Mouse (Mus musculus): Measurements from ENCODE around the gene Nkx2-5. TPM values are rescaled to one million over a fixed set of nuclear protein-coding genes. Genes with fewer than 3 reads are reported as not detected.

Nkx2-5 gene
- polyA plus RNA-seq, 1 experiment, result 11.4 TPM

DNA sequence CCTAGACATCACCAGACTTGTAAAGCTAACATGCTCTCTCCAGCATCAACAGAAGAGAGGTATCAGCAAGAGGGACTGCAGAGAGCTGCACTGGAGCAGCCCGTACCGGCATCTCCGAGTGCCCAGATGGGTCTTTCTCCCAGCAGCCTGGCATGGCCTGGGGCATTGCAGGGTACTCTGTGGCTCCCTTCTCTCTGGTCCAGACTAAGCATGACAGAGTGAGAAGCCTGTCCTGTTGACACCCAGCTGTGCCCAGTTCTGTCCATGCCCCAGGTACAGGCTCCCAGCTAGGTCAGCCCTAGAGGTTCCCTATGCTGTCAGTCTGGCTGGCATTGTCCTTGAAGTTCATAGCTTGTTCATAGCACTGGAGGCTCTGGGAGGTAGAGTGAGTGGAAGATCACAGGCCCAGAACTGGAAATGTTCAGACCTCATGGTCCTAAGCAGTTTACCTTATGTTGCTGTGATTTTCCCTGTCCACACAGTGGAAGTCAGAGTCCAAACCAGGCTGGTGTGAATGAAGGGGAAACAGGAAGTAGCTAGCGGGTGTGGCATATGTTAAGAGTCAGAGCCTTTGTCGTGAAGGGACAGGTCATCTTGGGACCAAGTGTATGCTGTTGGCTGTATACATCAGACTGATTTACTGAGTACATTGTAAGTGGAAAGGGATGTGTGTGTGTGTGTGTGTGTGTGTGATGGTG lies 51.6 kb downstream of the Nkx2-5 start:
- no peak overlapping the region for H3K27ac ChIP-seq (ENCODE audit: control insufficient read depth, insufficient read depth, low read length)
- TF ChIP-seq CTCF (IDR thresholded peaks at IDR 0.05; ENCODE audit: borderline replicate concordance, control insufficient read depth, extremely low read depth, insufficient read depth, low read length, poor library complexity), result no peak
- TF ChIP-seq POLR2A (IDR thresholded peaks at IDR 0.05; ENCODE audit: control insufficient read depth, extremely low read depth, insufficient read depth, low read length, poor library complexity), result no peak
- no peaks in the 10 kb centered on the region for H3K4me1 ChIP-seq (replicated peaks; ENCODE audit: control insufficient read depth, insufficient read depth, low read length)
- H3K27me3 ChIP-seq (ENCODE audit: control insufficient read depth, insufficient read depth, low read length), result no peaks in the 10 kb centered on the region
- 80% methylated on average over 5 of the region's 5 CpGs for WGBS
- peaks cover 33% of the 10 kb centered on the region for H3K36me3 ChIP-seq (ENCODE audit: control insufficient read depth, insufficient read depth, low read length)
- no peak overlapping the region for H3K4me3 ChIP-seq (ENCODE audit: control insufficient read depth, insufficient read depth, low read length)
- DNase-seq, result no peak

DNA sequence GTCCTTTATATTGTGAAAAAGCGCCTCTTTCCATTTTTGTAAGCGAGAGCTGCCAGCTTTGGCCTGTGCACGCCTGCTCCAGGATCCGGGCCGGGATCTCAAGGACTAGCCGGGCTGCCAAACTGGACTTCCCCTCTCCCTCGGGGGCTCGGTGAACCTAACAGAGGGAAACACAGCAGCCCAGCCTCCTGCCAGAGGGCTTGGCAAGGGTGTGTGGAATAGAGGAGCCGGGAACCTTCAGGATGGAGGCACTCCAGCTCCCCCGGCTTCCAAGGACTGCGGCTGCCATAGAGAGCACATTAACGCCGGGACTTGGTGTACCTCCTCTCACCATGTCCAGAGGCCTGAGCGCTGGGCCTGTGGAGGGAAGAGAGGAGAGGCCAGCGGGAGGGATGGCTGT lies 52.7 kb downstream of the Nkx2-5 start:
- H3K27me3 ChIP-seq (ENCODE audit: control insufficient read depth, insufficient read depth, low read length), result no peaks in the 10 kb centered on the region
- H3K27ac ChIP-seq (ENCODE audit: control insufficient read depth, insufficient read depth, low read length), result no peak overlapping the region
- 95% methylated on average over 15 of the region's 15 CpGs for WGBS
- TF ChIP-seq POLR2A (IDR thresholded peaks at IDR 0.05; ENCODE audit: control insufficient read depth, extremely low read depth, insufficient read depth, low read length, poor library complexity) (no peak), CTCF (IDR thresholded peaks at IDR 0.05; ENCODE audit: borderline replicate concordance, control insufficient read depth, extremely low read depth, insufficient read depth, low read length, poor library complexity) (no peak)
- no peak for DNase-seq
- H3K4me3 ChIP-seq (ENCODE audit: control insufficient read depth, insufficient read depth, low read length), result no peak overlapping the region
- peaks cover 33% of the 10 kb centered on the region for H3K36me3 ChIP-seq (ENCODE audit: control insufficient read depth, insufficient read depth, low read length)
- peaks cover under 1% of the 10 kb centered on the region; the same call in 1 of the 2 replicates for H3K4me1 ChIP-seq (replicated peaks; ENCODE audit: control insufficient read depth, insufficient read depth, low read length)

- H3K36me3 ChIP-seq (ENCODE audit: control insufficient read depth, insufficient read depth, low read length), result peaks cover 33% of the 10 kb centered on the region
- no peak for TF ChIP-seq POLR2A (IDR thresholded peaks at IDR 0.05; ENCODE audit: control insufficient read depth, extremely low read depth, insufficient read depth, low read length, poor library complexity)
- no peak for TF ChIP-seq CTCF (IDR thresholded peaks at IDR 0.05; ENCODE audit: borderline replicate concordance, control insufficient read depth, extremely low read depth, insufficient read depth, low read length, poor library complexity)
- peaks cover 5% of the 10 kb centered on the region for H3K4me1 ChIP-seq (replicated peaks; ENCODE audit: control insufficient read depth, insufficient read depth, low read length)
- no peak for DNase-seq
- no peaks in the 10 kb centered on the region for H3K27me3 ChIP-seq (ENCODE audit: control insufficient read depth, insufficient read depth, low read length)
- no peak overlapping the region for H3K27ac ChIP-seq (ENCODE audit: control insufficient read depth, insufficient read depth, low read length)
- 96% methylated on average over 7 of the region's 7 CpGs for WGBS
- H3K4me3 ChIP-seq (ENCODE audit: control insufficient read depth, insufficient read depth, low read length), result no peak overlapping the region
Observed at GRCm38 (mm10) chr17:26791580-26791979, 53.2 kb downstream of the Nkx2-5 start.

- no peaks in the 10 kb centered on the region for H3K27me3 ChIP-seq (ENCODE audit: control insufficient read depth, insufficient read depth, low read length)
- H3K4me3 ChIP-seq (ENCODE audit: control insufficient read depth, insufficient read depth, low read length), result no peak overlapping the region
- 91% methylated on average over 11 of the region's 11 CpGs for WGBS
- H3K4me1 ChIP-seq (replicated peaks; ENCODE audit: control insufficient read depth, insufficient read depth, low read length), result peaks cover 12% of the 10 kb centered on the region
- H3K36me3 ChIP-seq (ENCODE audit: control insufficient read depth, insufficient read depth, low read length), result peaks cover 33% of the 10 kb centered on the region
- no peak for DNase-seq
- no peak overlapping the region for H3K27ac ChIP-seq (ENCODE audit: control insufficient read depth, insufficient read depth, low read length)
- TF ChIP-seq CTCF (IDR thresholded peaks at IDR 0.05; ENCODE audit: borderline replicate concordance, control insufficient read depth, extremely low read depth, insufficient read depth, low read length, poor library complexity) (no peak), POLR2A (IDR thresholded peaks at IDR 0.05; ENCODE audit: control insufficient read depth, extremely low read depth, insufficient read depth, low read length, poor library complexity) (no peak)
Observed at GRCm38 (mm10) chr17:26790269-26791214, 54.3 kb downstream of the Nkx2-5 start.

DNA sequence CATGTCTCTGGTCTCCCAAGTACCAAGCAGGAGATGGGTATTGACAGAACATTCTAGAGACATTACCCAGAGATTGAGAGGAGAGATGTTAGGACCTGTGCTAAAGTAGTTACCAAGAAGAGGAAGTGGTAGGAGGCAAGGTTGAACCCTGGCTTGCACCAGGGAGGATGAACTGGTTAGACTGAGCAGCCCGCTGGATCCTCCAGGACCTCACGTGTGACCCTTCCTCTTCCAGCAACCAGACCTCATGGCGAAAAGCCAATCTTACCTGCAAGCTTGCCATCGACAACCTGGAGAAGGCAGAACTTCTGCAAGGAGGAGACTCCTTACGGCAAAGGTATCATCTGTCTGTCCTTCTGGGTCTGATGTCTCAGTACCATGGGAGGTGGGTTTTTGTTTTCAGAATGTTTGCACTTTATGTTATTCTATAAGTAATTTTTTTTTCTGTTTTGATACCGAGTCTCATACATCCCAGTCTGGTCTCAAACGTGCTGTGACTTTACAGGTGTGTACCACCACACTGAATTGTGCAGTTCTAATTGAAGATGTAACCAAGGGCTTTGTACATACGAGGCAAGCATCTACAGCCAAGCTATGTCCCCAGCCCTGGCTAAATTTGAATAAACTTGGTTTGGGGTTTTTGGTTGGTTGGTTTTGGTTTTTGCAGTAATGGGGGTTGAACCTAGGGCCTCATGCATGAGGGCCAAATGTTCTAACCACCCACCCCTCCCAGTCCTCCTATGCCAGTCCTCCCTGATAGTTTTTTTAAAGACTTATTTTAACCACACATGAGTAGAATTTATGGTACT lies 55.1 kb downstream of the Nkx2-5 start:
- no peak overlapping the region for H3K27ac ChIP-seq (ENCODE audit: control insufficient read depth, insufficient read depth, low read length)
- H3K4me3 ChIP-seq (ENCODE audit: control insufficient read depth, insufficient read depth, low read length), result no peak overlapping the region
- peaks cover 14% of the 10 kb centered on the region for H3K4me1 ChIP-seq (replicated peaks; ENCODE audit: control insufficient read depth, insufficient read depth, low read length)
- 92% methylated on average over 8 of the region's 8 CpGs for WGBS
- peaks cover 33% of the 10 kb centered on the region for H3K36me3 ChIP-seq (ENCODE audit: control insufficient read depth, insufficient read depth, low read length)
- TF ChIP-seq CTCF (IDR thresholded peaks at IDR 0.05; ENCODE audit: borderline replicate concordance, control insufficient read depth, extremely low read depth, insufficient read depth, low read length, poor library complexity) (no peak), POLR2A (IDR thresholded peaks at IDR 0.05; ENCODE audit: control insufficient read depth, extremely low read depth, insufficient read depth, low read length, poor library complexity) (no peak)
- no peaks in the 10 kb centered on the region for H3K27me3 ChIP-seq (ENCODE audit: control insufficient read depth, insufficient read depth, low read length)
- no peak for DNase-seq

DNA sequence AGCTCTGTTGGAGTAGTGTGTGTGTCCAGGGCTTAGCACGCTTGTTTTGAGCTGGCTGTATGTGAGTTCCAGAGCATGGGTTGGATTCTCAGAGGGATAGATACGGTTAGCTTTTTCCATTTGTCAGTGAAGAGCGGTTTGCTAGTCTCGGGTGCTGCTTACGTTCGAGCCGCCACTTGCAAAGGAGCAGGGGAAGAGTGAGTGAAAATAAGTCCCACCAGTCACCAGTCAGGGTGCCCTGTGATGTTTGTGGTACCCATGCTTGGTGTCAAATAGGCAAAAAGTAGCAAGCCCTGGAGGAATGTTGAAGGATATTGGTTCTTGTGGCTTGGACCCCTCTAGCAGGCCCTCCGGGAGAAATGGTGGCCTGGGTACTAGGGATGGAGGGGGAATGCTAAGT lies 55.8 kb downstream of the Nkx2-5 start:
- H3K4me1 ChIP-seq (replicated peaks; ENCODE audit: control insufficient read depth, insufficient read depth, low read length), result peaks cover 14% of the 10 kb centered on the region

More for the DNA sequence above, 55.8 kb downstream of the Nkx2-5 start:
- WGBS, result 97% methylated on average over 8 of the region's 8 CpGs
- no peak overlapping the region for H3K27ac ChIP-seq (ENCODE audit: control insufficient read depth, insufficient read depth, low read length)
- no peaks in the 10 kb centered on the region for H3K27me3 ChIP-seq (ENCODE audit: control insufficient read depth, insufficient read depth, low read length)
- DNase-seq, result no peak
- TF ChIP-seq CTCF (IDR thresholded peaks at IDR 0.05; ENCODE audit: borderline replicate concordance, control insufficient read depth, extremely low read depth, insufficient read depth, low read length, poor library complexity), result no peak
- TF ChIP-seq POLR2A (IDR thresholded peaks at IDR 0.05; ENCODE audit: control insufficient read depth, extremely low read depth, insufficient read depth, low read length, poor library complexity), result no peak
- H3K36me3 ChIP-seq (ENCODE audit: control insufficient read depth, insufficient read depth, low read length), result peaks cover 33% of the 10 kb centered on the region
- no peak overlapping the region for H3K4me3 ChIP-seq (ENCODE audit: control insufficient read depth, insufficient read depth, low read length)

Other genes starting within 250 kb of the Nkx2-5 start
- 279 and 354 TPM in 2 replicates for gene Atp6v0e, start 181.8 kb downstream of the Nkx2-5 start, polyA plus RNA-seq (2012; rRNA removed)
- 6.7 and 8.0 TPM in 2 replicates for gene Crebrf, start 129.4 kb downstream of the Nkx2-5 start, polyA plus RNA-seq (2012; rRNA removed)
- 23.1 and 24.5 TPM in 2 replicates for gene Bnip1, start 63.9 kb downstream of the Nkx2-5 start, polyA plus RNA-seq (2012; rRNA removed)
- 26.0 and 30.1 TPM in 2 replicates for gene Kifc5b, start 72.1 kb upstream of the Nkx2-5 start, polyA plus RNA-seq (2012; rRNA removed)
- gene Phf1, start 88.0 kb upstream of the Nkx2-5 start, polyA plus RNA-seq (2012; rRNA removed), result 125 and 132 TPM in 2 replicates
- 235 and 251 TPM in 2 replicates for gene Cuta, start 94.6 kb upstream of the Nkx2-5 start, polyA plus RNA-seq (2012; rRNA removed)
- 7.6 and 7.7 TPM in 2 replicates for gene Syngap1, start 96.2 kb upstream of the Nkx2-5 start, polyA plus RNA-seq (2012; rRNA removed)
- gene Zbtb9, start 128.2 kb upstream of the Nkx2-5 start, polyA plus RNA-seq (2012; rRNA removed), result 54.6 and 60.7 TPM in 2 replicates
- gene Bak1, start 184.0 kb upstream of the Nkx2-5 start, polyA plus RNA-seq (2012; rRNA removed), result 118 and 131 TPM in 2 replicates
- 42.0 and 54.2 TPM in 2 replicates for gene Itpr3, start 212.3 kb upstream of the Nkx2-5 start, polyA plus RNA-seq (2012; rRNA removed)